Mouse (Mus musculus): Measurements from ENCODE around the gene Sptb. TPM values are rescaled to one million over a fixed set of nuclear protein-coding genes. Genes with fewer than 3 reads are reported as not detected.
A peak's percentile ranks its signal among the peaks of the same experiment; 100 is the strongest.

The Sptb gene
- polyA plus RNA-seq, 1 experiment from 2014 or later: 0.06 TPM

GRCm38 (mm10) chr12:76540701-76541221 is 169.6 kb downstream of the Sptb start:
- Histone ChIP-seq H3K79me2 (ENCODE audit: inconsistent target) (peaks cover 95% of the 10 kb centered on the region), H3K4me3 (ENCODE audit: inconsistent target) (no peak overlapping the region), H3K36me3 (ENCODE audit: inconsistent target) (no peaks in the 10 kb centered on the region), H3K27ac (no peak overlapping the region)
- WGBS (ENCODE audit: missing documents): 91% methylated on average over 10 of the region's 10 CpGs

- 43% methylated on average over 3 of the region's 3 CpGs for WGBS (ENCODE audit: missing documents)
- Histone ChIP-seq H3K27ac (no peak overlapping the region), H3K4me3 (ENCODE audit: inconsistent target) (no peak overlapping the region), H3K36me3 (ENCODE audit: inconsistent target) (no peaks in the 10 kb centered on the region), H3K79me2 (ENCODE audit: inconsistent target) (peaks cover 95% of the 10 kb centered on the region)
Observed at GRCm38 (mm10) chr12:76540169-76540568, 170.2 kb downstream of the Sptb start.

DNA sequence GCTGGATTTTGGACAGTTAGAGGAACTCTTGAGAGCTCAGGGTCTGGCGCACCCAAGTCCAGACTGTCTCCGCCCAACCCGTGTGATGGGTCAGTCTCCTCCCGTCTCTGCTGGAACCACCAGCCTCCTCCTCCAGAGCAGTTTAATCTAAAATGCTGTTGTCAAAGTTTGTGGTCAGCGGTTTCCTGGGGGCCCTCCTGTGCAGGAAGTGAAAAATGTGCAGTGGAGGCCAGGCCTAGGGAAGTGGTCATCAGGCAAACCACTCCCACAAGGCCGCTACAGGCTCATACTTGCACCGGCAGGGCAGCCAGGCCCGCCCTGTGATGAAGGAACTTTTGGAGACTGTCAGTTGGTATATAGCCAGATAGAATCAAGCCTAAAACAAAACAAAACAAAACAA is 172.9 kb downstream of the Sptb start:
- WGBS (ENCODE audit: missing documents): 0% methylated on average over 8 of the region's 8 CpGs
- Histone ChIP-seq H3K79me2 (ENCODE audit: inconsistent target) (peaks cover 81% of the 10 kb centered on the region), H3K36me3 (ENCODE audit: inconsistent target) (no peaks in the 10 kb centered on the region), H3K27ac (peak overlapping the region; percentile 87), H3K4me3 (ENCODE audit: inconsistent target) (no peak overlapping the region)

- Histone ChIP-seq H3K79me2 (ENCODE audit: inconsistent target) (peaks cover 73% of the 10 kb centered on the region), H3K4me3 (ENCODE audit: inconsistent target) (no peak overlapping the region), H3K36me3 (ENCODE audit: inconsistent target) (no peaks in the 10 kb centered on the region), H3K27ac (peak overlapping the region; percentile 87)
- WGBS (ENCODE audit: missing documents): 84% methylated on average over 8 of the region's 8 CpGs
Observed at GRCm38 (mm10) chr12:76536591-76537153, 173.7 kb downstream of the Sptb start.

- H3K79me2 ChIP-seq (ENCODE audit: inconsistent target): peaks cover 62% of the 10 kb centered on the region
- H3K4me3 ChIP-seq (ENCODE audit: inconsistent target): peak overlapping the region; percentile 58; the same call in 1 of the 2 replicates
- WGBS (ENCODE audit: missing documents): 92% methylated on average over 9 of the region's 9 CpGs
- H3K27ac ChIP-seq: peak overlapping the region; percentile 90
- H3K36me3 ChIP-seq (ENCODE audit: inconsistent target): no peaks in the 10 kb centered on the region
Observed at GRCm38 (mm10) chr12:76535471-76535900, 174.9 kb downstream of the Sptb start.

- Histone ChIP-seq H3K4me3 (ENCODE audit: inconsistent target) (peak overlapping the region; percentile 58), H3K79me2 (ENCODE audit: inconsistent target) (peaks cover 54% of the 10 kb centered on the region), H3K27ac (peak overlapping the region; percentile 90), H3K36me3 (ENCODE audit: inconsistent target) (no peaks in the 10 kb centered on the region)
- 32% methylated on average over 9 of the region's 9 CpGs for WGBS (ENCODE audit: missing documents)
Observed at GRCm38 (mm10) chr12:76534641-76535283, 175.6 kb downstream of the Sptb start.

GRCm38 (mm10) chr12:76534233-76534632 is 176.1 kb downstream of the Sptb start:
- Histone ChIP-seq H3K27ac (peak overlapping the region; percentile 90), H3K36me3 (ENCODE audit: inconsistent target) (no peaks in the 10 kb centered on the region), H3K4me3 (ENCODE audit: inconsistent target) (peak overlapping the region; percentile 58), H3K79me2 (ENCODE audit: inconsistent target) (peaks cover 49% of the 10 kb centered on the region)
- 3% methylated on average over 11 of the region's 11 CpGs for WGBS (ENCODE audit: missing documents)

- H3K36me3 ChIP-seq (ENCODE audit: inconsistent target): no peaks in the 10 kb centered on the region
- peaks cover 43% of the 10 kb centered on the region for H3K79me2 ChIP-seq (ENCODE audit: inconsistent target)
- WGBS (ENCODE audit: missing documents): under 1% methylated on average over 62 of the region's 74 CpGs
- H3K27ac ChIP-seq: peak overlapping the region; percentile 90
- peak overlapping the region; percentile 58 for H3K4me3 ChIP-seq (ENCODE audit: inconsistent target)
Observed at GRCm38 (mm10) chr12:76533377-76534222, 176.7 kb downstream of the Sptb start.

- 3% methylated on average over 31 of the region's 31 CpGs for WGBS (ENCODE audit: missing documents)
- Histone ChIP-seq H3K79me2 (ENCODE audit: inconsistent target) (peaks cover 36% of the 10 kb centered on the region), H3K27ac (peak overlapping the region; percentile 54), H3K36me3 (ENCODE audit: inconsistent target) (no peaks in the 10 kb centered on the region), H3K4me3 (ENCODE audit: inconsistent target) (peak overlapping the region; percentile 58)
Observed at GRCm38 (mm10) chr12:76532926-76533376, 177.4 kb downstream of the Sptb start.

DNA sequence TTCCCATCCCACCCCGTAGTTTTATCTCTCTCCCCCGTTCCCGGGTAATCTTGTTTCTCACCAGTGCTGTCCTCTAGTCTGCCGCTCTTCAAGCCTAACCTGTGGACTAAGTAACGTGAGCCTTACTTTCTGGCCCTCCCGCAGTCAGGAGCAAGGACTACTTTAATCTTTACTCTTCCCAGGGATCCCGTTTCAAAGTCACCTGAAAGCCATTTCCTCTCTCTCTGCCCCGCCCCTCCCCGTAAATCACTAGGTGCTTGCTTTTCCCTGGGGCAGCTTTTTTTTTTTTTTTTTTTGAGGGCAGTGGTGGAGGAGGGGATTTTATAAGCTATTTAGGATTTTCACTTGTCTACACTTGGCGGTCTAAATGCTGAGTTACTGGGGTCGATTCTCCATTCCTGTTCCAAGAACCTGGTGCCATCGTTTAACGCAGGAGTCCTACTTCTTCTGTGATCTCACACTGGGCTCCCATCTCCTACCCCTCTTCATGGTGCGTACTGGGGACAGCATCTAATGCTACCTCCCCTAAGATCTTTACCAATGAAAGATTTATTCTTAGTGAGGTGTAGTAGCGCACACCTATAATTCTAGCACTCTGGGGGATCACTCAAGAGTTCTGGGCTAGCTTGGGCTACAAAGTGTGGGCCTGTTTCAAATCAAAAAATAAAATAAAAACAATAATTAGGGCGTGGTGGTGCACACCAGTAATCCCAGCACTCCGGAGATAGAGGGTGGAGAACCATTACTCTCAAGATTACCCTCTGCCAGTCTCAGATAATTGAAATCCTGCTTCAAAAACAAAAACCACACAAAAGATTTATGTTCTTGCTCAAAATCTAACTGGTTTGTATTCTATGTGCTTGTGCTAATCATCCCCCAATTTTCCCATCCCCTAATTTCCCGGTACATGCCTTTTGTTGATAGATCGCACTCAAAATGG is 178.1 kb downstream of the Sptb start:
- H3K27ac ChIP-seq: no peak overlapping the region
- no peaks in the 10 kb centered on the region for H3K36me3 ChIP-seq (ENCODE audit: inconsistent target)
- peaks cover 33% of the 10 kb centered on the region for H3K79me2 ChIP-seq (ENCODE audit: inconsistent target)
- WGBS (ENCODE audit: missing documents): 52% methylated on average over 19 of the region's 19 CpGs
- peak overlapping the region; percentile 58 for H3K4me3 ChIP-seq (ENCODE audit: inconsistent target)

DNA sequence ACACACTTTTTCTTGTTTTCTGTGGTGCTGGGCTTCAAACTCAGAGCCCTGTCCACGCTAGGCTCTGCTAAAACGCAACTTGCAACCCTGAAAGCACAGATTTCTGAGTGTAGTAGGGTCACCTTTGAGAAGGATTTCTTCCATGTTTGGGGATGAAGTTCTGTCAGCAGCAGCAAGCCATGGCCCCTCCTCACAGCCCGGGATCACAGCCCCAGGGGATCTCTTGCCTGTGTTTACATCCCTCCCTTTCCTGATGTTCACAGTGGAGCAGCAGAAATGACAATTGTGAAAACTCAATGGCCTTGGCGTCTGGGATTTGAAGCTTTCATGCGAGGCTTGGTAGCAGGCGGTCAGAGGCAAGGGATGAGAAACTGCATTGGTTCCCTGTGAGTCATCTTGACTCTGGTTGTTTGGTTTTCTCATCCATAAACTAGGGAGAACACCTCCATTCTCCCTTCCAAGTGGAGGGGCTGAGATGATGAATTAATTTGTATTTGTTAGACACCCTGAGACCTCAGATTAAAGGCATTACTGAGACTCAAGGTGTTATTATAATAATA is 179.7 kb downstream of the Sptb start, which contains the start of gene Plekhg3:
Plekhg3 (plus strand) TSS at position 312 of the 560 bp plus-strand sequence.
- Histone ChIP-seq H3K79me2 (ENCODE audit: inconsistent target) (peaks cover 19% of the 10 kb centered on the region), H3K27ac (no peak within 1 kb of the TSS), H3K36me3 (ENCODE audit: inconsistent target) (no peaks in the 10 kb centered on the region), H3K4me3 (ENCODE audit: inconsistent target) (no peak within 1 kb of the TSS)
- 97% methylated on average over 6 of the region's 6 CpGs for WGBS (ENCODE audit: missing documents)

Data from macrophage (primary cell).